Mouse (Mus musculus) embryonic facial prominence, embryonic 14.5 days (tissue): ENCODE results near the gene Camkk2. TPM values are rescaled to one million over a fixed set of nuclear protein-coding genes. Genes with fewer than 3 reads are reported as not detected.

Experiments
- ATAC-seq: fragments of 200-750 bp; cut with Nextera tagmentation; 2 replicates; pipeline ENCODE4 v1.8.0; 2017; ENCODE audit warnings: low read depth, moderate number of reproducible peaks, moderate TSS enrichment
- DNase-seq: peaks from one replicate; pipeline ENCODE4 v3.0.0-alpha.2; 2015; ENCODE audit warnings: low spot score
- H3K27ac ChIP-seq: fragments of 300-500 bp; sonication (generic); replicated peaks from 2 replicates; pipeline ENCODE4 v1.5.1; 2014; ENCODE audit warnings: low read depth, mild to moderate bottlenecking, low read length, moderate library complexity
- H3K27me3 ChIP-seq: fragments of 300-500 bp; sonication (generic); replicated peaks from 2 replicates; pipeline ENCODE4 v1.6.1; 2014; ENCODE audit warnings: low read length; ENCODE audit not compliant: control insufficient read depth, insufficient read depth
- H3K36me3 ChIP-seq: fragments of 300-500 bp; sonication (generic); 2 replicates; pipeline ENCODE4 v1.6.1; 2014; ENCODE audit warnings: low read length, mixed read lengths; ENCODE audit not compliant: control insufficient read depth, insufficient read depth
- H3K4me1 ChIP-seq: fragments of 300-500 bp; sonication (generic); 2 replicates; pipeline ENCODE4 v1.6.1; 2014; ENCODE audit warnings: antibody characterized with exemption, low read length; ENCODE audit not compliant: control insufficient read depth, insufficient read depth
- H3K4me2 ChIP-seq: fragments of 300-500 bp; sonication (generic); 2 replicates; pipeline ENCODE4 v1.6.1; 2014; ENCODE audit warnings: low read depth, mild to moderate bottlenecking, low read length, moderate library complexity, mixed read lengths
- H3K4me3 ChIP-seq: fragments of 300-500 bp; sonication (generic); 2 replicates; pipeline ENCODE4 v1.5.1; 2014; ENCODE audit warnings: low read depth, mild to moderate bottlenecking, low read length
- H3K9ac ChIP-seq: fragments of 300-500 bp; sonication (generic); 2 replicates; pipeline ENCODE4 v1.6.1; 2014; ENCODE audit warnings: low read depth, mild to moderate bottlenecking, low read length, moderate library complexity, mixed read lengths
- H3K9me3 ChIP-seq: fragments of 300-500 bp; sonication (generic); 2 replicates; pipeline ENCODE4 v1.6.1; 2016; ENCODE audit warnings: low read length; ENCODE audit not compliant: control insufficient read depth
- WGBS: fragments of 180-500 bp; shearing (Covaris S2); extraction: QIAGEN DNeasy Blood & Tissue Kit; methylation state at CpG from one replicate; pipeline ENCODE4 v1.1.7; 2014; 5-methylcytosine and 5-hydroxymethylcytosine counted together
- polyA plus RNA-seq: library from polyadenylated mRNA; unstranded; fragments of >200 nt; fragmentation: Nextera tagmentation; extraction: Ambion mirVana; gene quantifications from 2 replicates; pipeline ENCODE4 v1.2.1, GENCODE M21; 2014

Camkk2 gene
- polyA plus RNA-seq, 1 experiment from 2014 or later, result 27.7 TPM

GRCm38 (mm10) chr5:122775646-122776286 lies 3.4 kb downstream of the Camkk2 start:
- 74% methylated on average over 14 of the region's 14 CpGs for WGBS
- ATAC-seq (no peak), DNase-seq (no peak)
- peaks cover 9% of the 10 kb centered on the region for H3K4me1 ChIP-seq
- no peak overlapping the region for H3K9ac ChIP-seq
- no peaks in the 10 kb centered on the region for H3K36me3 ChIP-seq
- no peak overlapping the region for H3K4me2 ChIP-seq
- H3K27ac ChIP-seq, result no peak overlapping the region
- no peak overlapping the region for H3K4me3 ChIP-seq
- no peaks in the 10 kb centered on the region for H3K27me3 ChIP-seq
- H3K9me3 ChIP-seq, result no peaks in the 10 kb centered on the region

GRCm38 (mm10) chr5:122774743-122775611 lies 4.2 kb downstream of the Camkk2 start:
- Histone ChIP-seq H3K36me3 (no peaks in the 10 kb centered on the region), H3K4me3 (no peak overlapping the region), H3K4me1 (peaks cover 16% of the 10 kb centered on the region), H3K4me2 (no peak overlapping the region), H3K9me3 (no peaks in the 10 kb centered on the region), H3K9ac (no peak overlapping the region), H3K27me3 (no peaks in the 10 kb centered on the region), H3K27ac (no peak overlapping the region)
- no peak for ATAC-seq
- no peak for DNase-seq
- WGBS, result 82% methylated on average over 26 of the region's 28 CpGs

GRCm38 (mm10) chr5:122773756-122774155 lies 5.5 kb downstream of the Camkk2 start:
- Histone ChIP-seq H3K9ac (no peak overlapping the region), H3K4me3 (no peak overlapping the region), H3K9me3 (no peaks in the 10 kb centered on the region), H3K27ac (no peak overlapping the region), H3K27me3 (no peaks in the 10 kb centered on the region), H3K36me3 (no peaks in the 10 kb centered on the region), H3K4me2 (no peak overlapping the region), H3K4me1 (peaks cover 13% of the 10 kb centered on the region)
- ATAC-seq (no peak), DNase-seq (peak; percentile 36)
- 83% methylated on average over 11 of the region's 11 CpGs for WGBS

- Histone ChIP-seq H3K9ac (no peak overlapping the region), H3K4me3 (no peak overlapping the region), H3K27me3 (no peaks in the 10 kb centered on the region), H3K36me3 (0 out of 2 replicates have a peak, but pooled peaks cover 7% of the 10 kb centered on the region), H3K4me2 (no peak overlapping the region), H3K4me1 (peaks cover 13% of the 10 kb centered on the region), H3K9me3 (no peaks in the 10 kb centered on the region), H3K27ac (no peak overlapping the region)
- ATAC-seq (no peak), DNase-seq (no peak)
- 83% methylated on average over 9 of the region's 9 CpGs for WGBS
Observed at GRCm38 (mm10) chr5:122771428-122771827, 7.8 kb downstream of the Camkk2 start.

GRCm38 (mm10) chr5:122770806-122771261 lies 8.4 kb downstream of the Camkk2 start:
- Histone ChIP-seq H3K4me1 (peaks cover 13% of the 10 kb centered on the region), H3K4me2 (0 out of 2 replicates have a peak overlapping the region, but pooled peaks have one; percentile 8), H3K27ac (peak overlapping the region; percentile 82), H3K27me3 (no peaks in the 10 kb centered on the region), H3K9ac (peak overlapping the region; percentile 35; the same call in 1 of the 2 replicates), H3K9me3 (no peaks in the 10 kb centered on the region), H3K36me3 (0 out of 2 replicates have a peak, but pooled peaks cover 7% of the 10 kb centered on the region), H3K4me3 (no peak overlapping the region)
- 50% methylated on average over 9 of the region's 10 CpGs for WGBS
- 0 out of 2 replicates have a peak, but pooled peaks have one; percentile 34 for ATAC-seq
- DNase-seq, result peak; percentile 70

GRCm38 (mm10) chr5:122770304-122770703 lies 8.9 kb downstream of the Camkk2 start:
- no peaks in the 10 kb centered on the region for H3K27me3 ChIP-seq
- WGBS, result 48% methylated on average over 7 of the region's 7 CpGs
- H3K9ac ChIP-seq, result peak overlapping the region; percentile 35; the same call in 1 of the 2 replicates
- DNase-seq (peak; percentile 44), ATAC-seq (no peak)
- no peak overlapping the region for H3K4me3 ChIP-seq
- 0 out of 2 replicates have a peak overlapping the region, but pooled peaks have one; percentile 8 for H3K4me2 ChIP-seq
- H3K9me3 ChIP-seq, result no peaks in the 10 kb centered on the region
- H3K36me3 ChIP-seq, result 0 out of 2 replicates have a peak, but pooled peaks cover 7% of the 10 kb centered on the region
- H3K27ac ChIP-seq, result peak overlapping the region; percentile 82
- H3K4me1 ChIP-seq, result peaks cover 13% of the 10 kb centered on the region

- ATAC-seq (no peak), DNase-seq (no peak)
- Histone ChIP-seq H3K9ac (no peak overlapping the region), H3K36me3 (0 out of 2 replicates have a peak, but pooled peaks cover 7% of the 10 kb centered on the region), H3K4me3 (no peak overlapping the region), H3K4me2 (no peak overlapping the region), H3K27me3 (no peaks in the 10 kb centered on the region), H3K4me1 (peaks cover 13% of the 10 kb centered on the region), H3K27ac (no peak overlapping the region), H3K9me3 (no peaks in the 10 kb centered on the region)
- WGBS, result 83% methylated on average over 15 of the region's 15 CpGs
Observed at GRCm38 (mm10) chr5:122769101-122769568, 10.1 kb downstream of the Camkk2 start.

GRCm38 (mm10) chr5:122767283-122767682 lies 11.9 kb downstream of the Camkk2 start:
- H3K4me1 ChIP-seq, result peaks cover 13% of the 10 kb centered on the region
- H3K4me2 ChIP-seq, result no peak overlapping the region
- H3K27me3 ChIP-seq, result no peaks in the 10 kb centered on the region
- no peak overlapping the region for H3K9ac ChIP-seq
- H3K27ac ChIP-seq, result no peak overlapping the region
- H3K36me3 ChIP-seq, result peaks cover 14% of the 10 kb centered on the region; the same call in 1 of the 2 replicates
- ATAC-seq (no peak), DNase-seq (no peak)
- H3K4me3 ChIP-seq, result no peak overlapping the region
- WGBS, result 90% methylated on average over 11 of the region's 11 CpGs
- H3K9me3 ChIP-seq, result no peaks in the 10 kb centered on the region
